Mouse (Mus musculus) cerebellum, postnatal 10 days (tissue): ENCODE measurements around the gene Mllt6.
A peak's percentile ranks its signal among the peaks of the same experiment; 100 is the strongest.
"Not testable (repeated sequence)": the region's sequence is repeated elsewhere in the genome, so short reads cannot be mapped to it uniquely, and the experiment has no call there.

Source experiments
- DNase-seq, 2 experiments: peaks; one replicate each; pipeline ENCODE4 v3.0.0; 2021; ENCODE audit warnings: mixed read lengths in 2 of 2

Gene Mllt6

GRCm38 (mm10) chr11:97662893-97663527 lies at the start of gene Mllt6:
Mllt6 (plus strand) TSS chr11:97663414.
- peak; percentile 88 to 92 for DNase-seq

- DNase-seq: no peak
These were observed 47.9 kb upstream of the Mllt6 start for GRCm38 (mm10) chr11:97615276-97615675.

GRCm38 (mm10) chr11:97618368-97618767 lies 44.8 kb upstream of the Mllt6 start:
- no peak for DNase-seq

GRCm38 (mm10) chr11:97619391-97619795 lies 43.8 kb upstream of the Mllt6 start:
- peak; percentile 98 to 99 for DNase-seq

- DNase-seq: peak; percentile 84 to 86
These were observed 40.8 kb upstream of the Mllt6 start for GRCm38 (mm10) chr11:97622440-97622839.

- no peak for DNase-seq
These were observed 40.0 kb upstream of the Mllt6 start for GRCm38 (mm10) chr11:97623166-97623565.

- no peak for DNase-seq
These were observed 37.7 kb upstream of the Mllt6 start for GRCm38 (mm10) chr11:97625551-97625950.

GRCm38 (mm10) chr11:97626431-97626830 lies 36.8 kb upstream of the Mllt6 start:
- no peak for DNase-seq

GRCm38 (mm10) chr11:97626850-97627249 lies 36.4 kb upstream of the Mllt6 start:
- DNase-seq: peak in 1 of 2 experiments; percentile 21

- DNase-seq: peak in 1 of 2 experiments; percentile 27
These were observed 35.5 kb upstream of the Mllt6 start for GRCm38 (mm10) chr11:97627556-97628302.

- DNase-seq: peak; percentile 40 to 57
These were observed 35.0 kb upstream of the Mllt6 start for GRCm38 (mm10) chr11:97628303-97628567.

GRCm38 (mm10) chr11:97628568-97629518 lies 34.4 kb upstream of the Mllt6 start:
- DNase-seq: peak; percentile 56 to 61

- DNase-seq: peak; percentile 97 to 98
These were observed 33.6 kb upstream of the Mllt6 start, which contains the start of gene Epop for GRCm38 (mm10) chr11:97629576-97629975. Epop (minus strand) TSS chr11:97629702.

GRCm38 (mm10) chr11:97631046-97631445 lies 32.2 kb upstream of the Mllt6 start:
- peak in 1 of 2 experiments; percentile 38 for DNase-seq

GRCm38 (mm10) chr11:97631500-97631899 lies 31.7 kb upstream of the Mllt6 start:
- no peak for DNase-seq

GRCm38 (mm10) chr11:97631938-97632337 lies 31.3 kb upstream of the Mllt6 start:
- DNase-seq: peak; percentile 92 to 94

GRCm38 (mm10) chr11:97632440-97632839 lies 30.8 kb upstream of the Mllt6 start:
- DNase-seq: not testable (repeated sequence)

GRCm38 (mm10) chr11:97635468-97636019 lies 27.7 kb upstream of the Mllt6 start:
- no peak for DNase-seq

GRCm38 (mm10) chr11:97641668-97642067 lies 21.5 kb upstream of the Mllt6 start:
- peak; percentile 87 to 89 for DNase-seq

- DNase-seq: peak; percentile 23 to 54
These were observed 20.5 kb upstream of the Mllt6 start for GRCm38 (mm10) chr11:97642746-97643145.

- DNase-seq: no peak
These were observed 19.7 kb upstream of the Mllt6 start for GRCm38 (mm10) chr11:97643380-97644055.

- DNase-seq: peak; percentile 85
These were observed 18.4 kb upstream of the Mllt6 start for GRCm38 (mm10) chr11:97644834-97645233.
